Mouse (Mus musculus) kidney, adult 18-20 months (tissue): ENCODE data around the gene Celf2.
A peak's percentile ranks its signal among the peaks of the same experiment; 100 is the strongest.

Experiments used
- DNase-seq: peaks from one replicate; pipeline ENCODE4 v3.0.0; 2021

Gene Celf2

DNA sequence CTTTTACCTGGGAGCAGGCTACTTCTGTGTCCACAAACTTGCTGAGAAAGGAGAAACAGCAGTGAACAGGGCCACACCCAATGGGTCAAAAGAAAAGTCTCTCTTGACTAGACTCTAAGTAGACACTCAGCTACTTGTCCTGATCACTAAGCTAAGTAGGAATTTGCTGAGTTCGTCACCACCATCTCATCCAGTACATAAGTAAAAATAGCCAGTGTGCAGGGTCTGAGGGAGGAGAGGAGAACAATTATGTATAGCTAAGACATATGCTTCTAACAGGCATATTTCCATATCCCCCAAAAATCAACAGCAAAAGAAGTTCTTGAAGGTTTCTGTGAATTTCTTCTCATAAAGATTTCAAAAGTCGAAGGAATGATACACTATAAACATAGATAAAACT is 615.8 kb downstream of the Celf2 start:
- DNase-seq = no peak

DNA sequence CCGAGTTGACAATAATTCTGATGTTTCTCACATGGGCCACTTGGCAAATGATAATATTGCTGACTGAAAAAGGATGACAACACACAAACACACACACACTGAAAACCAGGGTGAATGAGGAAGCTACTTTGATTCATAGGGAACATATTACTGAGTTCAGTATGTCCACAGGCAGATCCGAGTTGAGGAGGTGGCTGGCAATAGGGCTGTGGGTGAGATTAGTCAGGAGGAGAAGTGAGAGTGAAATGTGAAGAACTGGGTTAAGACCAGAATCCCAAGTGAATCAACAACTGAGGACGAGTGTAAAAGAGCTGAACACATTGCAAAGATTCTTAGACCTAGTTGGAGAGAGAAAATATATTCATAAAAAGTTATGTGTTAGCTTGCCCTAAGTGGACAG is 616.3 kb downstream of the Celf2 start:
- DNase-seq = no peak

DNA sequence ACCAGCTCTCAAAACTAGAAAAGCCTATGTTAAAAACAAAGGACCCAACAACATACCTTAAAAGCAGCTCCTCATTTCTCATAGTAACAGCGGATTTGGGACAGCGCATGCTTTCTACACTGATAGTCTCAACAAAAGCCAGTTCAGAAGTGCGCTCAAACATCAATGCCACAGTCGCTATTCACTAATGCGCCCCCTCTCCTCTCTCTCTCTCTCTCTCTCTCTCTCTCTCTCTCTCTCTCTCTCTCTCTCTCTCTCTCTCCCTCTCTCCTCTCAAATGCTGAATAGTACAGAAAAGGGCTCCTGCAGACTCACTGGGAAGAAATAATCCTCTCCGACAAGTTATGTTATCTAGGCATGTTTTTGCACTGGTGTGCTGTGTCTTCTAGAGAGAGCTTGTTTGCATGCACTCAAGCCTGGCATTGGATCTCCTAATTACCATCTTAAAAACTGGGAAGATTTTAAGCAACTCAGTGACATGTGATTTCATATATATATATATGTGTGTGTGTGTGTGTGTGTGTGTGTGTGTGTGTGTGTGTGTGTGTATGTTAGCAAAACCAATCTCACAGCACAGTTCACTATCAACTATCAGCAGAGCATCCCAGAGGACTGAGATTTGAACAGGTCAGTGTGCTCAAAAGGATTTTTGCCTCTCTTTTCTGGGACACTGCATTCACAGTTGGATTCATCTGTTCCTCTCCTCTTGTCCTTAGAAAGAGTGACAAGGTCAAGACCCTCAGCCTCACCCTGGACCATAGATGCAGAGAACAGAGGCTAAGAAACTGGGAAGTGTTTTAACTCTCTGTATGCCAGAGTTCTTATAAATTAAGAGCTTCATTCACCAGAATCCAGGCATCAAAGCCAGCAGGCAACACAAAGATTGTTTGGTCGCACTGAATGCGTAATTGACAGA is 624.3 kb downstream of the Celf2 start:
- DNase-seq = no peak

DNA sequence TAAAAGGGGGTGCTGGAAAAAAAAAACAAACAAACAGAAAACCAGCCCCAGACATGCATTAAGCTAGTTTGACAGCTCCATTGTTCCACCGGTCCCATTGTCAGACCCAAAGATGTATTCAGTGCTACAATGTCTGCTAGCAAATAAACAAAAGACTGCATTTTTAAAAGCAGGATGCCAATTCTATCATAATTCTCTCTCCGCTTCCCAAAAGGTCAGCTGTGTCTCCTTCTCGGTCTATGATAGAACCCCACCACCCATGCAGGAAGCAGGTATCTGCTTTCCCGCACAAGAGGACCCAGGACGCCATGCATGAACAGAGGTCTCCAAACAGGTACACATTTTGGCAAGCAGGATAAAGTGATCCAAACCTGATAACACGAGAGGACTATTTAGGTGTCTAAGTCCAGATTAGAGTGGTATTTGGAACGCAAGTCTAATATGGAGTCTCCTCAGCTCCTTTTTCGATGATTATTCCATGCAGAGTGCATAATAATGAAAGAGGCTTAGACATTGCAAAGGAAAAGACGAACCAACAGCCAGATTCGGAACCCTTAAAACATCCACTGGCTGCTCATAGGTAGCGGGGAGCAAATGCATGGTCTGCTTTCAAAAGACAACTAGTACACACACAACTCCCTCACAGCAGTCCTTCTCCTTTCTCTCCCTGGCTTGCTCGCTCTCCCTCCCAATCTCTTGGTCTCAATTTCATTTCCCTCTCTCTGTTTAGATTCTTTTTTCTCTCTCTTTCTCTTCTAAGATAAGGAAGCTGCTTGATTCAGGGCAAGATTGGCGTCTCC is 625.2 kb downstream of the Celf2 start:
- no peak for DNase-seq

DNA sequence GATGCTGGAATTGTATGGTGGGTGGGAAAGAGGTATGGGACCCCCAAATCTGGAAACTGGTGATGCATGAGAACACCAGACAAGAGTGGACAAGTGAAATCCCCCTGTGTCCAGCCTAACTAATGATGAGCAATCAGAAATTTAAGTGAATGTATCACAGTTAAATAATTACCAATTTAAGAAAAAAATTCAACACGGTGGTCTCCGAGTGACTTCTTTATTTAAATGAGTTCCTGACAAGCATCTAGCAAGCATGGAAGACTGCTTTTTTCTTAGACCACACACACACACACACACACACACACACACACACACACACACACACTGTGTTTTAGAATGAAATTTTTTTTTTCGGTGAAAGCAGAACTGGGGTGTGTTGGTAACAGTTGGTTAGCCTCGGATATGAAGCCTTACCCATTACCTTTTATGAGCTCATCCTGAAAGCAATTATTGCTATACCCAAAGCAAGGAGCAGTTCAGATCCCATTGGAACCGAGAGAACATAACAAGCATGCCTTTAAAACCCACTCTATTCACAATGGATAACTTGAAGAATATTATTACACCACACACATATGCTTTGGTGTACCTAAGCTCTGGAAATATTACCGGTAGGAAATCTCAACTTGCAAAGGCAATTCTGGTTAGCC is 627.0 kb downstream of the Celf2 start:
- DNase-seq = no peak

DNA sequence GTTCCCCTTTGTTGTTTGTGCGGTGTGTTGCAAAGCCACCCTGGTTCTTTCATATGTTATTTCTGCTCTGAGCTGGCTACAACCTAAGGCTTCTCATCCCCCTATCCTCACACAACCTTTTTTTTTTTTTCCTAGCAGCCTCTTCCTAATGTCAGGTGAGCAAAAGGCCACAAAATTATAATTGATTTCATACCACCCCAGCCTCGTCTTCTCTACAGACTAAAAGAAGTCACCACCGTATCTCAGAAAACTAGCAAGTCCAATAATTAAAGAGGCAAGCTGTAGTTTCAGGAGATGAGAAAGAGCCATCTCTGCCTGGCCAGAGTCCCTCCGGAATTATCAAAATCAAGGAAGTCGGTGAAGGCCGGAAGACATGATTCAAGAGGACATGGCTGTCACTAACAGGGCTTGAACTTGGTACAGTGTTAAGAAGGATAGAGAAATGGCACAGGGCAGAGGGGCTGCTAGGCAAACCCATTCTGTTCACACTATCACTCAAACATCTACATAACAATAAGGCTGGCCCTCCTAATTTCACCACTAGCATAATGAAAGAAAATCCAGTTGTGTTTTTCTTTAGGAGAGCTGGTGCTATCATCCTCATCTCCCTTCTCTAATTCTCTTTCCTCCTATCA is 628.3 kb downstream of the Celf2 start:
- DNase-seq = no peak

DNA sequence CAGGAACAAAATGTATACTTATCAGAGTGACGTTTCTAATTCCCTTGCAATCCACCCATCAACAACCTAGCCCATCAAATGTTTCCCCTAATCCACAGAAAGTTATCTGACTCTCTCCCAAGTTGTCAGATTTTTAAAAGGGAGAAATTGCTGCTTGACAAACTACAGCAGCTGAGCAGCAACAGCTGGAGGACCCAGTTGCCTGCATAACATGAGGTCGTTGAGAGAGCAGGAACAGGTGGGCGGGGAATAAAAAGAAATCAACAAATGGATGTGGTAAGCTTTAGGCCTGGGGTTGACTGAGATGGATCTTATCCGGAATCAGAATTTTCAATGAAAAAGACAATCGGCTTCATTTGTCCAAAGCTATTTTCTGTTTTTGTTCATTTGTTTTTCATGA is 632.3 kb downstream of the Celf2 start:
- DNase-seq = no peak

DNA sequence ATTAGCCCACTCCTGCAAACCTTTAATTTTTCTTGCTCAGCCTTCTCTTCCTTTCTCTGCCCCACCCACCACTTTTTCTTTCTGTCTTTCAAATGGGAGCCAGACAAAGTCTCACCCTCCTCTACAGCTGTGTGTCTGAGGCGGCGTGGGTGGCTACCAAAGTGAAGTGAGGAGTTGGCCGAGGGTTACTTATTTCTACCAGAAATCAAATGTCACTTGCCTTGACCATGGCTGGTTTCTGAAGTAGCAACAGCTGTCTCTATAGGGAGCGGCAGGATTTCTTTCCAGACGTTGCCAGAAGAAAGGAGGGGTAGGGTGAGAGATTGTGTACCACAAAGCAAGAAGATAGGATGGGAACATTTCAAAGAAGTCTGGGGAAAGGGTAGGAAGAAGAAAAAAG is 632.8 kb downstream of the Celf2 start:
- no peak for DNase-seq

DNA sequence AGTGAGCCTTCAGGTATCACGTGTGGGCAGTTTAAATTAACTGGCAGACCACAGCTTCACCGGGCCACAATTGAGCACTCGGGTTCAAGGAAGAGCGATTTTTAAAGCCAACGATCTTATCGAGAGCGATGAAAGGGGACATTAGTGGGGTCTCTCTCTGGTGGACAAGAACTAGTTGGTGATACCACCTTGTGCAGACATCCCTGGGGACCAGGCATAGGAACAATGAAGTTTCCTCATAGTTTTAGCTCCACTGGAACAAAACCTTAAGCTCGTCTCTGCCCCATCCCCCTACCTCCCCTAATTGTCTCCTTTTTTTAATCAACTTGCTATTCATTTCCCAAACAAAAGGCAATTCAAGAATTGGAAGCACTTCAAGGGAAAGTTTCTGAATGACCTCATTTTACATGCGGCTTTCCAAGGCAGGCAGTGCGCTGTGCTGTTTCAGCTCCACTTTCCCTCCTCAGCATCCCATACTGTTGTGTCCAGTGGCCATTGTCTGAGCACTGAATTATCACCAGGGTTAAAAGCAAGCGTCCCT is 634.2 kb downstream of the Celf2 start:
- DNase-seq = no peak

DNA sequence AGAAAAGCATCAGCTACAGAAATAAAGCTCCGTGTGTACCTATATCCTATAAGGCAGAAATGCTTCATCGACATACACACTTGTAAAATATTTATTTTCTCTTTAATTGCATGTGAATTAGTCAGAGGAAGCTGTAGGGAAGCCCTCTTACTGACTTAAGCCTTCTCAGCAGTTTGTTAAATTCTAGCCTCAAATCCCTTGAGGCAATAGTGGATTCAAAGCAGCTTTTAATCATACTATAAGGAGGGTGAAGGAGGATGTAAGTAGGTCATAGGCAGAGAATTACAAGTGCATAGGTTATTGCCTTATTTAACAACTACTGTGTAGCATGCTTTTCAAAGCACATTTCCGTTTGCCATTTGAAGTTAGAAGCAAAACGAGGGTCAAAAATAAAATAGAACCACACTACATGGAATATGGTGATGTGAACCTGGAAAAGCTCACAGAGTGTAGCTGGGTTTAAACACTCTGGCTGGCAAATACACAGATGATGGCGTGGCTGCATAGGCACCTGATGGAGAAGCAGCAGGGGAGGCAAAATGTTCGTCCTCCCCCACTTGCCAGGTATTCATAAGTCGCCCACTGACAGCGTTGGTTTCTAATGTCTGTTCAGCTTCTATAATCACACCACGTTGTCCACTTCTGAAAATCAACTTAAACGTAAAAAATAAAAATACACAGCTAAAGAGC is 635.0 kb downstream of the Celf2 start:
- no peak for DNase-seq

DNA sequence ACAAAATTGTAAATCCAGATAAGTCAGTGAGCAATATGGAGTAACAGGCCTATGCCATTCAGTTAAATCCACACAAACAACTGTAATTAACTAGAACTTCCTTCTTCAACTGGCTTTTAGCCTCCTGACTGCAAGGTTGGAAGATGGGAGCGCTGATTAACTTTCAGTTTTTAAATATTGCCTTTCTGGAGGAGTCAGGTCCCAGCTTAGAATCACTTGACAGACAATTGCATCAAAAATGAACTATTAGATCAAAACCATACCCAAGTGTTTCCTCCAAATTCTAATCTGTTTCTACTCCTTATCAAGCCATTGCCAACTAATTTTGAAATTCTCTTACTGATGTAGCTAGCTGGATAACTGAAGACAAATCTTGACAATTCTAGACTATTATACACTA is 635.7 kb downstream of the Celf2 start:
- DNase-seq = no peak

DNA sequence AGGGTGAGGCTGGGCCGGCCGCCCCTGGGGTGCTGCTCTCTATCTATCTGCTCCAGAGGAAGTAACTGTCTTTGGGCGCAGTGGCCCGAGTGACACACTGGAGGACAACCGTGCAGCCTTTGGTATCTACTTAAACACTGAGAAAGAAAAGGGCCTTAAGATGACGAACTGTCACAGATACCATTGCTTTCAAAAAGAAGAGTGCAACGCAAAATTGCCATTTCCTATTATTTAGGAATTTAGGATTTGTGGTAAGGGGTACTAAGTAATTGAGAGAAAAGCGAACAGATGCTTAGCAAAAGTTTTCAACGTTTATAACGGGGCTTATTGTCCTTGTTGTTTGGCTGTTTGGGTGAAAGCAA is 636.5 kb downstream of the Celf2 start:
- DNase-seq = no peak

DNA sequence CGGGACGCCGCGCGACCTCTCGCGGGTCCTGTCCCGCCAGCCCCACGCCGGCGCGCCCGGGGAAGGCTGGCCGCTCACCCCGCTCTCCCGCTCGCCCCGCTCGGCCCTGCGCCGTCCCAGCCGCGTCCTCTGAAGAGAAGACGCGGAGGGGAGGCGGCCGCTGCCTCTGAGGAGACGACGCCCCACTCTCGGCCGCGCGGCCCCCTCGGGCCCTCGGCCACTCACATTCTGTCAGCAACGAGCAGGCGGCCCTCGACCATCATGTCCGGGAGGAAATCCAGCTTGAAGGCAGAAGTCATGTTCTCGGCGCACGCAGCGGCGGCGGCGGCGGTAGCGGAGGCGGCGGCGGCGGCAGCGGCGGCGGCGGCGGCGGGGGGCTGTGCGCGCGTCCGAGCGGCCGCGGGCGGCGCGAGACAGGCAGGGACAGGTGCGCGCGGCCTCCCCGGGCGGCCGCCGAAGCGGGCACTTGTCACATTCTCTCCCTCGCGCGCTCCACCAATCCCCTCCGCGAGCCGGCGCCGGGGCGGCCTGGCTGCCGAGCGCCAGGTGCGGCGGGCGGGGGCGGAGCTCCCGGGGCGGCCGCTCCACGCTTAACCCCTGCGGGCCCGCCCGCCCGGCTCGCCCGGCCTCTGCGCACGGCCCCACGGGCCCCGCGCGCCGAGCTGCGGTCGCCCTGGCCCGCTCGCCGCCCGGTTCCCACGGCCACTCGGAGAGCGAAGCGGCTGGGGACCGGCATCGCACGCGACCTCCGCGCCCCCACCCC is 637.1 kb downstream of the Celf2 start:
- peak; percentile 73 for DNase-seq

DNA sequence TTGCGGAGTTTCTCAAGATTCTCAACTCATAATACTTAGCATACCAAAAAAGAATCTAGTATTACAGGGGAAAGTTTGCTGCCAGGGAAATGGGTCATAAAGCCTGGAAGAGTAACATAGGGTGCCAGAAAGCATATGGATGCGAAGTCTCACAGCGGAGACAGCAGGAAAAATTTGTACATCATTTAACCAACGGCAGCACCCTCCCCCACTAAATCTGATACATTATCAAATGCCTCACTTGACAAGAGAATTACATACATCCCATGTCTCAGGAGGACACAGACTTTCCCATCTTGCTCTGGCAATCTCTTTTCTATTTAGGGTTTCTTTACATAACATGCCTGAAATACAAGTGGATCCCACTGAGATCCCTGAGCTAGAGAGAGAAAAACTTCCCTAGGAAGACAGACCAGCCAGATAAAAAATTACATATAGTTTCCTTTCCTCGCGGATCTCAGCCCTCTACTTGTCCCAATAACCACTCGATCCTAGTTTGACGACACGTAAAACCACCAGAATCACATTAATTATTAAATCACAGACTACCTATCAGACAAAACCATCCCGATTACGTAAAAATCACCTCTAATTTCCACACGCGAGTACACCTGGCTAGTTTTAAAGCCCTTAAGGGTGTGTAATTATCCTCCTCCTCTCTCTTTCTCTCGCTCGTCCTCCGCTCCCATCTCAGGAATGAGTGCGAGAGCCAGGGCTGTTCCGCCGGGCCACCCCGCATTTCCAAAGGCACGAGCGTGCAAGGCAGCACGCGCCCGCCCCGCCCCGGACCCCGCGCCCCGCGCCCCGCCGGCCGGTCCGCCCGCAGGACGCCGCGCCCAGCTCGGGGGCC is 637.9 kb downstream of the Celf2 start:
- no peak for DNase-seq

DNA sequence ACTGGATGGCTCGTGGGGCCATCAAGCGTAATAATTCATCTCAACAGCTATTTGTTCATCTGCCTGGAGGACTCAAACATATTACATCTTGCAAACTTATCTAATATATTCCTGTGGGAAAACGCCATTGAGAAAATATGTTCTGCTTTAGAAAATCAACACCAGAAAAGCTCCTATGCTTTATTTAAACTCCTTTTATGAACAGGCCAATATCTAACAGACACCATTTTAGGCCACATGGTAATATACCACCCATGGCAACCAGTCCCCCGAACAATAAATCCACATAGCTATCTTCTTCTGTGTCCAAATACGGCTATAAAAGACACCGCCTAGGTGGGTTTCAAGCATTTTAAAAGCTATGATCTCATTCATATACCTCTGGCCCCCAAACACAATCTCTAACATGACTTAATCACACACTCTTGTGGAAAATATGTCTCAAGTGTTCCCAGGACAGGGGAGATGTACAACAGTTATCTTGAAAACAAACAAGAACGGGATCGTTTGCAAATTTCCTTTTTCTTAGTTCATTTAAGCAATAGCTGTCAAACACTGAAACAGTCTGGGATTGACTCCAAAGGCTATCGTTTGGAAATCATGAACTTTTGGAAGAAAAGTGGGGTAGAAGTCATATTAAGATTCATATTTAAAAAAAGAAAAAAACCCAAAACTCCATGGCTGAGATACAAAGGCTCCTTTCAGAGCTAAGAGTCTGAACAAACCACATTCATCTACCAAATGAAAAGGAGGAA is 639.2 kb downstream of the Celf2 start:
- DNase-seq = no peak

DNA sequence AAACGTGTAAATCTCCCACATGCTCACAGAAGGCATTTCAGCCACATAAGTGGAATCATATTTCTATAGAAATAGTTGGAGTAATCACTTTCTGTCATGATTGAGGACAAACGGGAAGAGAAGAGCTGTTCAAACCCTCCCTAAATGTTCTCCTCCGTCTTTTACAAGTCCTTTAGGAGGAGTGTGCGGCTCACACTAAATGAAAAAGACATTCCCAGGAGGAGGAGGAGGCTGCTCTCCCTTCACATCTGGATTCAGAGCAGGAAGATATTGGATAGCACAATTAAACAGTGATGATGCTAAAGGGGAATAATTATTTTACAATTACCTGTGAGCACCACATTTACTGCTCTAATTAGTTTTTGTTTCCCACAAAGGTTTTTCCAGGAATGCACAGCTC is 642.1 kb downstream of the Celf2 start:
- no peak for DNase-seq

DNA sequence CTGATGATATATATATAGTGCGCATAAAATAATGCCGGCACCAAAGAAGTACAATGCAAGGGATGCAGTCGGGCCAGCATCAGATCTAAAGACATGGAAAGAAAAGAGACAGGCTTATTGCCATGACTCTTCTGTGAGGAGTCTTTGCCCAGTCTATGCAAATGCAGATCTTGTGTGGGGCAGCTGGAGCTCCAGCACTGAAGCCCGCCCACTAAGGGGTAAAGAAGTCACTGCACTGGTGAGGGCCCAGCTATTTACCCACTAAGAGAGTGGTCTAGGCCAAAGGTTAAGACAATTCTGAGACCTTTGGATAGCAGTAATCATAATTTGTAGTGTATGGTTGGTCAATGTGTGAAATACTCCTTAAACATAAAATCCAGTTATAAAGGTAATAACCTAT is 643.6 kb downstream of the Celf2 start:
- no peak for DNase-seq

DNA sequence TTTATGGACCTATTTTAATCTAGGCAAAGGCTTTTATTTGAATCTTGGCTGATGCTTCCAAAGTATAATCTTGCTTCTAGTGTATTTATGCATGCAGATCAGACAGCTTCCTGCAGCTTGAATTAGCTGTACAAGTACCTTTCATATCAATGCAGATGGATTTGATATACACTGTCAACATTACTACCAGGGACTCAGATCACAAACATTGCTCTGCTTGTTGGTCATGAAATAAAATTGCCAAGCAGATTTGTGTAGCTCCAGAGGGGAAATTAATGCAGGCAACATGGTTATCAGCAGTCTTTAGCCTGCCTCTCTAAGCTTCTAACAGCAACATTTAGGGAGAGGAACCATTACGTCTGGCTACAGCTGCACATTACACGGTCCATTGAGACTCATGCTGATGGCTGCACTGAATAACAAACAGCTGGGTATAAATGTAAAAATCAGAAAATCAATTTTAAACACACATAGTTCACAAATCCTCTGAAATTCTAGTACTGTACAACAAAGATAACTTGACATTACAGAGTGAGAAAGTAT is 659.2 kb downstream of the Celf2 start:
- DNase-seq = no peak

DNA sequence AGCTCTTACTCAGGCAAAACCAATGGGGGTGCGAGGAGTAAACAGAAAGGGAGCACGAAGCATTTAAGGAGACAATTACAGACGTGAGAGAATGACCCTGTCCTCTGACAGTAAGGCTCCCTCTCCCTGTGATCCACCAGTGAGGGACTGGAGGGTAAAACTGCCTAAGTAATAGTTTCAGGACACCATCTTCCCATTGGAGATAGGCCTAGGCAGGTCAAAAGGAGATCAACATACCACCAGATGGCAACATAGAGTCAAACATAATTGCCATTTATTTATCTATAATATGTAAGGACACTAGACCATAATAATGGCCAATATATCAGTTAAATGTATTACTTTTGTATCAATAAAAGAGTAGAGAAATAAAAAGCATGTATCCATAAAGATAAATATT is 660.0 kb downstream of the Celf2 start:
- no peak for DNase-seq

DNA sequence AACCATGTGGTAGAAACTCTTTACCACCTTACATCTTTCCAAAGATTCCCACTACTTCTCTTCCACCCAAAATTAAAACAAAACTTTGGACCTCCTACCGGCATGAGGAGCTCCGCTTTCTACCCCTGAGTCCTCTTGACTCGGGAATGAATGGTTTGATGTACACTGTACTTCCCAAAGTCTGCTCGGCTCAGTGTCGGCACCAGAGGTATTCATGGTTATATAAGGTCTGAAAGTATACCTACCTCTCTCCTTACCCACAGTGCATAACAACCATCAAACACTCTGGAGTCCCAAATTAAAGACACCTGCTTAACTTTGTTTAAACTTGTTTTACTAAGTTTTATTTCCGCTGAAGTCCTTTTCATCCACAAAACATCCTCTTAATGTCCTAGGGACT is 679.3 kb downstream of the Celf2 start:
- DNase-seq = no peak
